Mouse (Mus musculus): Measurements from ENCODE around the gene Nufip2. TPM values are rescaled to one million over a fixed set of nuclear protein-coding genes. Genes with fewer than 3 reads are reported as not detected.
"Not testable (repeated sequence)": the region's sequence is repeated elsewhere in the genome, so short reads cannot be mapped to it uniquely, and the experiment has no call there.

The Nufip2 gene
- polyA plus RNA-seq, 1 experiment from 2014 or later, result 5.6 TPM

DNA sequence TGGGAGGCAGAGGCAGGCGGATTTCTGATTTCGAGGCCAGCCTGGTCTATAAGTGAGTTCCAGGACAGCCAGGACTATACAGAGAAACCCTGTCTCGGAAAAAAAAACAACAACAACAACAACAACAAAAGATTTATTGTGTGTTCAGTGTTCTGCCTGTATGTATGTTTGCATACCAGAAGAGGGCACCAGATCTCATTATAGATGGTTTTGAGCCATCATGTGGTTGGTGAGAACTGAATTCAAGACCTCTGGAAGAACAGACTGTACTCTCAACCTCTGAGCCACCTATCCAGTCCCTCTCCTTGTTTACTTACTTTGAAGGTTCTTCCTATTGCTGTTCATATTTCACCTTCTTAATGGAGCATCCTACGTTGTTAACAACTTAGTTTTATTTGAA lies 35.4 kb downstream of the Nufip2 start:
- WGBS, result 84% methylated on average over 4 of the region's 4 CpGs
- no peak for ATAC-seq (ENCODE audit: insufficient number of reproducible peaks, insufficient read depth, low FRiP score, low TSS enrichment)

DNA sequence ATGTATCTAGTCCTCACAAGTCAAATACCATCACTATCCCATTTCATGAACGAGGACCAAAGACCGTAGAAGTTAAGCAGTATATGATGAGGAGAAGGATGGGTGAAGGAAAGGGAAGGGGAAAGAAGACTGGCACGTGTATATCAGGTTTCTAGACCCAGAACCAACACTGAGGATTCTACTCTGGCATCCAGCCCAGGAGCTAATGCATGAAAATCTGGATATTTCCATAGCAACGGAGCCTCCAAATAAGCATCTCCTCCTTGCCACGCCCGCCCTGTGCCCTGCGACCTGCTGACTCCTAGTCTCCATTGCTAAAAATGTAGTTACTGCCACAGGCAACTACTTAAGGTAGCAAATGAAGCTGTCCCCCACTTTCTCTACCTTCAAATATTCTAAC lies 38.8 kb downstream of the Nufip2 start:
- Histone ChIP-seq H3K27ac (no peak overlapping the region), H3K4me1 (no peaks in the 10 kb centered on the region), H3K36me3 (no peaks in the 10 kb centered on the region), H3K9me3 (no peaks in the 10 kb centered on the region), H3K4me2 (replicated peaks) (no peak overlapping the region), H3K9ac (no peak overlapping the region), H3K4me3 (no peak overlapping the region), H3K27me3 (no peaks in the 10 kb centered on the region)
- WGBS, result 76% methylated on average over 7 of the region's 7 CpGs
- ATAC-seq (ENCODE audit: insufficient number of reproducible peaks, insufficient read depth, low FRiP score, low TSS enrichment), result no peak

More for the DNA sequence above, 35.4 kb downstream of the Nufip2 start:
- H3K9me3 ChIP-seq, result no peaks in the 10 kb centered on the region
- H3K4me1 ChIP-seq, result no peaks in the 10 kb centered on the region
- H3K27me3 ChIP-seq, result no peaks in the 10 kb centered on the region
- no peak overlapping the region for H3K4me2 ChIP-seq (replicated peaks)
- no peaks in the 10 kb centered on the region for H3K36me3 ChIP-seq
- H3K9ac ChIP-seq, result no peak overlapping the region
- no peak overlapping the region for H3K4me3 ChIP-seq
- H3K27ac ChIP-seq, result no peak overlapping the region

DNA sequence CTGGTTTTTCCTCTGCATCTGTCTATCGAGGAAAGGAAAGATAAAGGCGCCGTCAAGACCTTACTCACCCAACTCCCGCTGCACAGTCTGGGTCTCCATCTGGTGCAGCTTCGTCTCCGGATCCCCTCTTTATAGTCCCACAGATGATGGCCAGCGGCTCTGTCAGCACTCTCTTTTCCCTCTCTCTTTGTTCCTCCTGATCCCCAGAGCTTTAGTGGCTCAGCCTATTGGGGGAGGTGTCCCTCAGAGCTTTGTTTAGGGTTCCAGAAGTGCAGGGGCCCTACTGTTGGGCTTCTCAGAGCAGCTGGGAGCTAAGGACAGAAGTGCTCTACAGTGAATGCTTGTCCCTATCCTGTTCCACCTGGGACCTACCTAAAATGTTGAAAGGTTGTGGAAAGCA lies 39.2 kb downstream of the Nufip2 start, which contains the start of gene Cryba1:
Gene Cryba1, minus strand, starts transcription at position 101 of the 400 bp plus-strand sequence.
- Histone ChIP-seq H3K4me3 (no peak within 1 kb of the TSS), H3K27me3 (no peaks in the 10 kb centered on the region), H3K36me3 (no peaks in the 10 kb centered on the region), H3K9me3 (no peaks in the 10 kb centered on the region), H3K4me1 (no peaks in the 10 kb centered on the region), H3K4me2 (replicated peaks) (no peak within 1 kb of the TSS), H3K27ac (no peak within 1 kb of the TSS), H3K9ac (no peak within 1 kb of the TSS)
- 52% methylated on average over 7 of the region's 7 CpGs for WGBS
- ATAC-seq (ENCODE audit: insufficient number of reproducible peaks, insufficient read depth, low FRiP score, low TSS enrichment), result no peak

- no peak overlapping the region for H3K27ac ChIP-seq
- H3K36me3 ChIP-seq, result no peaks in the 10 kb centered on the region
- no peak overlapping the region for H3K9ac ChIP-seq
- H3K4me2 ChIP-seq (replicated peaks), result no peak overlapping the region
- H3K9me3 ChIP-seq, result no peaks in the 10 kb centered on the region
- no peak for ATAC-seq (ENCODE audit: insufficient number of reproducible peaks, insufficient read depth, low FRiP score, low TSS enrichment)
- no peak overlapping the region for H3K4me3 ChIP-seq
- no peaks in the 10 kb centered on the region for H3K27me3 ChIP-seq
- 71% methylated on average over 2 of the region's 2 CpGs for WGBS
- no peaks in the 10 kb centered on the region for H3K4me1 ChIP-seq
Measured at GRCm38 (mm10) chr11:77728587-77728986, 42.6 kb downstream of the Nufip2 start.

GRCm38 (mm10) chr11:77737289-77737688 lies 51.3 kb downstream of the Nufip2 start:
- no peaks in the 10 kb centered on the region for H3K27me3 ChIP-seq
- no peaks in the 10 kb centered on the region for H3K4me1 ChIP-seq
- no peak overlapping the region for H3K9ac ChIP-seq
- H3K9me3 ChIP-seq, result no peaks in the 10 kb centered on the region
- no peak overlapping the region for H3K27ac ChIP-seq
- no peak for ATAC-seq (ENCODE audit: insufficient number of reproducible peaks, insufficient read depth, low FRiP score, low TSS enrichment)
- H3K4me2 ChIP-seq (replicated peaks), result no peak overlapping the region
- 1% methylated on average over 6 of the region's 6 CpGs for WGBS
- no peak overlapping the region for H3K4me3 ChIP-seq
- no peaks in the 10 kb centered on the region for H3K36me3 ChIP-seq

DNA sequence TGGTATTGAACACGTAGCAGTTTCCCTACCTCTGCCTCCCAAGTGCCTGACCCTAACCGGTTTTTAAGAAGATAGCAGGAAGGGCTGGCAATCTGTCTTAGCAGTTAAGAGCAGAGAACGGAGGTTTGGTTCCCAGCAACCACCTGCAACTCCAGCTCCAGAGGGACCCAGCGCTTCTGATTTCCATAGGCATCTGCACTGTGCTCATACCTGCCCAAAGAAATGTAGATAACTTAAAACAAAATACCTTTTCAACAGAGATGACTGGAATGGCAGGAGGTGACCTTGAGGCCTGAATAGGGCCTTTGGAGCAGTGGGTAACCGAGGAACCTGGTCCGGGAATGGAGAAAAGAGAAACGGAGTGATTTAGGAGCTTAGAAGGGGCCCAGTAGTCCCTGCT lies 52.6 kb downstream of the Nufip2 start:
- Histone ChIP-seq H3K27me3 (no peaks in the 10 kb centered on the region), H3K9me3 (no peaks in the 10 kb centered on the region), H3K27ac (no peak overlapping the region), H3K4me2 (replicated peaks) (no peak overlapping the region), H3K36me3 (no peaks in the 10 kb centered on the region), H3K4me3 (no peak overlapping the region), H3K4me1 (no peaks in the 10 kb centered on the region), H3K9ac (no peak overlapping the region)
- ATAC-seq (ENCODE audit: insufficient number of reproducible peaks, insufficient read depth, low FRiP score, low TSS enrichment), result no peak
- WGBS, result 46% methylated on average over 7 of the region's 7 CpGs

DNA sequence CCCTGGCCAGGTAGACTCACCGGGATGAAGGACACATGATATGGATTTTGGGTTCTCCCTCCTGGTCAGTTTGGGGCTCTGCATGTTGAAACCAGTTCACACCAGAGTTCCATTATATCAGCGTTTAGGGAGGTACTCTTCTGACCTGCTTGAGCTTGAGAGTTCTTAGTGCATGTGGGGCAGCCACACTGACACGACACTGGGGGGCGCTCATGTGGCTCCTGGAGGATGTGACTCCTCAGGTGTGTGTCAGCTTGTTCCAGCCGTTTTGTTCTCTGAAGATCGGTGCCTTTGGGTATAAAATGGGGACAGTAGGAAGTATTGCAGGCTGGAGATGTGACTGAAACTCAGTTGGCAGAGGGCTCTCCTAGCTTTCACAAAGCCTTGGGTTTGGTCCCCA lies 58.0 kb downstream of the Nufip2 start:
- no peaks in the 10 kb centered on the region for H3K36me3 ChIP-seq
- 34% methylated on average over 6 of the region's 6 CpGs for WGBS
- H3K4me2 ChIP-seq (replicated peaks), result no peak overlapping the region
- no peaks in the 10 kb centered on the region for H3K9me3 ChIP-seq
- H3K27me3 ChIP-seq, result no peaks in the 10 kb centered on the region
- no peak overlapping the region for H3K4me3 ChIP-seq
- H3K4me1 ChIP-seq, result no peaks in the 10 kb centered on the region
- H3K9ac ChIP-seq, result no peak overlapping the region
- H3K27ac ChIP-seq, result no peak overlapping the region
- no peak for ATAC-seq (ENCODE audit: insufficient number of reproducible peaks, insufficient read depth, low FRiP score, low TSS enrichment)

GRCm38 (mm10) chr11:77746652-77747051 lies 60.7 kb downstream of the Nufip2 start:
- Histone ChIP-seq H3K27ac (no peak overlapping the region), H3K4me2 (replicated peaks) (no peak overlapping the region), H3K9me3 (no peaks in the 10 kb centered on the region), H3K4me1 (no peaks in the 10 kb centered on the region), H3K36me3 (no peaks in the 10 kb centered on the region), H3K4me3 (no peak overlapping the region), H3K27me3 (no peaks in the 10 kb centered on the region), H3K9ac (no peak overlapping the region)
- ATAC-seq (ENCODE audit: insufficient number of reproducible peaks, insufficient read depth, low FRiP score, low TSS enrichment), result no peak
- WGBS, result 86% methylated on average over 4 of the region's 4 CpGs

- not testable (repeated sequence) for H3K4me3 ChIP-seq; ATAC-seq (ENCODE audit: insufficient number of reproducible peaks, insufficient read depth, low FRiP score, low TSS enrichment); H3K36me3 ChIP-seq; H3K9ac ChIP-seq; H3K27me3 ChIP-seq; H3K4me2 ChIP-seq (replicated peaks); H3K27ac ChIP-seq; H3K4me1 ChIP-seq; H3K9me3 ChIP-seq
- 93% methylated on average over 14 of the region's 15 CpGs for WGBS
Measured at GRCm38 (mm10) chr11:77747103-77747502, 61.1 kb downstream of the Nufip2 start.

DNA sequence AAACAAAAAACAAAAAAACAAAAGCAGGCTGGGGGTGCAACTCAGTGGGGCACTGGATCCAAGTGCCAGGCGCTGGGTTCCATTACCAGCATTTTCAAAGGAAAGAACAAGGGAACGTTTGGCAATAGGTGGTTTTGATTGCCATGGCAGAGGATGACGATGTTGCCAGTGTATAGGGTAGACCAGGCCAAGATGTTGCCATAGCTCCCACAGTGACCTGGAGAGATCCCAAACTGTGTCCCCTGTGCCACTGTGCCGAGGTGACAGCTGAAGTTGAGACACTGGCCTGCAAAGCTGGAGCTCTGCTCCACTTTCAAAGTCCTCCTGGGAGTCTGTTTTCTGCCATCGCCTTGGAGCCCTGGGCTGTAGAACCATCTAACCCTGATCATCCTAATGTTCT lies 63.0 kb downstream of the Nufip2 start:
- Histone ChIP-seq H3K9ac (no peak overlapping the region), H3K27me3 (no peaks in the 10 kb centered on the region), H3K4me2 (replicated peaks) (no peak overlapping the region), H3K36me3 (no peaks in the 10 kb centered on the region), H3K9me3 (no peaks in the 10 kb centered on the region), H3K4me3 (no peak overlapping the region), H3K27ac (no peak overlapping the region), H3K4me1 (no peaks in the 10 kb centered on the region)
- WGBS, result 80% methylated on average over 5 of the region's 5 CpGs
- no peak for ATAC-seq (ENCODE audit: insufficient number of reproducible peaks, insufficient read depth, low FRiP score, low TSS enrichment)

DNA sequence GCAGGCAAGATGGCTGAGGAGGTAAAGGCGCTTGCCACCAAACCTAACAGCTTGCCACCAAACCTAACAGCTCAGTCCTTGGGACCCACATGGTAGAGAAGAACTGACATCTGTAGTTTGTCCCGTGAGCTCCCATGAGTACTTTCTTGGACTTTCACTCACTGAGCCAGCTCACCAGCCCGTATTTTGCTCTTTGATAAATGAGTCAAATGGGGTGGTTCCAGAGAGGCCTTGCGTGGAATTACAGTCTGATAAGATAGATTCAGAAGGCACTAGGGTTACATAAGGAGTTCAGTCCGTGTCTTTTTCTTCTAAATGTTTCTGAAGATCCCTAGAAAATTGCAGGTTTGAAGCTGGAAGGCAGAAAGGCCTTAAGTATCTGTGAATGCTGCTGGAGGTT lies 66.6 kb downstream of the Nufip2 start:
- 79% methylated on average over 5 of the region's 5 CpGs for WGBS
- Histone ChIP-seq H3K4me3 (no peak overlapping the region), H3K4me2 (replicated peaks) (no peak overlapping the region), H3K27ac (no peak overlapping the region), H3K27me3 (no peaks in the 10 kb centered on the region), H3K9me3 (no peaks in the 10 kb centered on the region), H3K4me1 (no peaks in the 10 kb centered on the region), H3K36me3 (no peaks in the 10 kb centered on the region), H3K9ac (no peak overlapping the region)
- no peak for ATAC-seq (ENCODE audit: insufficient number of reproducible peaks, insufficient read depth, low FRiP score, low TSS enrichment)

GRCm38 (mm10) chr11:77753469-77753868 lies 67.5 kb downstream of the Nufip2 start:
- H3K4me1 ChIP-seq, result no peaks in the 10 kb centered on the region
- H3K9ac ChIP-seq, result no peak overlapping the region
- H3K4me3 ChIP-seq, result no peak overlapping the region
- no peaks in the 10 kb centered on the region for H3K36me3 ChIP-seq
- no peak for ATAC-seq (ENCODE audit: insufficient number of reproducible peaks, insufficient read depth, low FRiP score, low TSS enrichment)
- no peaks in the 10 kb centered on the region for H3K27me3 ChIP-seq
- no peak overlapping the region for H3K4me2 ChIP-seq (replicated peaks)
- 80% methylated on average over 3 of the region's 3 CpGs for WGBS
- H3K27ac ChIP-seq, result no peak overlapping the region
- no peaks in the 10 kb centered on the region for H3K9me3 ChIP-seq

GRCm38 (mm10) chr11:77760031-77760430 lies 74.1 kb downstream of the Nufip2 start:
- ATAC-seq (ENCODE audit: insufficient number of reproducible peaks, insufficient read depth, low FRiP score, low TSS enrichment), result no peak
- no peak overlapping the region for H3K9ac ChIP-seq
- H3K4me3 ChIP-seq, result no peak overlapping the region
- H3K36me3 ChIP-seq, result no peaks in the 10 kb centered on the region
- WGBS, result 82% methylated on average over 4 of the region's 4 CpGs
- no peaks in the 10 kb centered on the region for H3K9me3 ChIP-seq
- H3K4me1 ChIP-seq, result peaks cover 15% of the 10 kb centered on the region
- H3K4me2 ChIP-seq (replicated peaks), result no peak overlapping the region
- H3K27me3 ChIP-seq, result no peaks in the 10 kb centered on the region
- H3K27ac ChIP-seq, result no peak overlapping the region
